Mouse (Mus musculus): ENCODE measurements around the gene Ick.

The Ick gene

GRCm38 (mm10) chr9:78104973-78105372 lies 4.0 kb upstream of the Ick start:
- DNase-seq (ENCODE audit: low spot score in 2 of 2) = peak in 1 of 2 experiments; percentile 50

DNA sequence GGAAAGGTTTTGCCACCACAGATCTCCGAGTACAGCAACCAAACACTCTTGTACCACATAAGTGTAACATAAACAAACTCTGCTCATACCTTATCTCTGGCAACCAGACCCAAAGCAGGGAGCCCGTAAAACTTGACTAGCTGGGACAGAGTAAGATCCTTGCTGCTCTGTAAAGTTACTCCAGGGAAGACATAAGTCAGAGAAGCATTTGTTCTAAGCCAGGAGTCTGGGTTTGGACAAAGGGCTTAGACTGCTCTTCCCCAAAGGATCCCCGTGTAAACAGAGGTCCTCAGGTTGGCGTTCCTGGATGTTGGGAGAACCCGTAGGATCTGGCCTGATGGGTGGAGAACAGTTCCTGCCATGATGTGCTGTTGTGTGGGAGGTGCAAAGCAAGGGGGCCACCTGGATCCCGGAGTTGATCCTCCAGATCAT lies 3.5 kb upstream of the Ick start:
- peak; percentile 53 to 54 for DNase-seq (ENCODE audit: low spot score in 2 of 2)

- DNase-seq (ENCODE audit: low spot score in 2 of 2) = peak; percentile 36 to 47
Observed at GRCm38 (mm10) chr9:78106821-78107220, 2.2 kb upstream of the Ick start.

GRCm38 (mm10) chr9:78107582-78107911 lies 1.4 kb upstream of the Ick start:
- DNase-seq (ENCODE audit: low spot score in 2 of 2) = no peak

- DNase-seq (ENCODE audit: low spot score in 2 of 2) = peak; percentile 87
Observed at GRCm38 (mm10) chr9:78107912-78108795, 838 bp upstream of the Ick start.

GRCm38 (mm10) chr9:78109656-78110055 lies 664 bp downstream of the Ick start:
- DNase-seq (ENCODE audit: low spot score in 2 of 2) = no peak

DNA sequence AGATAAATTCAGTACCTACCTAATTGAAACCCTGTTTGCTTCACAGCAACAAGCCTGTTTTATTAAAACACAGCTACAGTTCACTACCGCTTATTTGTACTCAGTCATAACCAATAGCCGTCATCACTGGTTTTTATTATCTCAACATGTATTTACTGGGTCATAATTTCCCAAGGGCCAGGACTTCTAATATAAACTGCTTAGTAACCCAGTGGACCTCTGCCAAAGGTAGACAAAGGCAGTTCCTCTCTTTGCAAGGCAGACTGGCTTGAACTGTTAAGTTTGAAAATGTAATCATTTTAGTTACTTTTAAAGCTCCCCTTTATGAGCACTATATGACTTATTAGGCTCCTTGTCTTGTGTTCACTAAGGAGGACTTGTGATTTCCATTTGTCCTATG lies 2.5 kb downstream of the Ick start:
- no peak for DNase-seq (ENCODE audit: low spot score in 2 of 2)

DNA sequence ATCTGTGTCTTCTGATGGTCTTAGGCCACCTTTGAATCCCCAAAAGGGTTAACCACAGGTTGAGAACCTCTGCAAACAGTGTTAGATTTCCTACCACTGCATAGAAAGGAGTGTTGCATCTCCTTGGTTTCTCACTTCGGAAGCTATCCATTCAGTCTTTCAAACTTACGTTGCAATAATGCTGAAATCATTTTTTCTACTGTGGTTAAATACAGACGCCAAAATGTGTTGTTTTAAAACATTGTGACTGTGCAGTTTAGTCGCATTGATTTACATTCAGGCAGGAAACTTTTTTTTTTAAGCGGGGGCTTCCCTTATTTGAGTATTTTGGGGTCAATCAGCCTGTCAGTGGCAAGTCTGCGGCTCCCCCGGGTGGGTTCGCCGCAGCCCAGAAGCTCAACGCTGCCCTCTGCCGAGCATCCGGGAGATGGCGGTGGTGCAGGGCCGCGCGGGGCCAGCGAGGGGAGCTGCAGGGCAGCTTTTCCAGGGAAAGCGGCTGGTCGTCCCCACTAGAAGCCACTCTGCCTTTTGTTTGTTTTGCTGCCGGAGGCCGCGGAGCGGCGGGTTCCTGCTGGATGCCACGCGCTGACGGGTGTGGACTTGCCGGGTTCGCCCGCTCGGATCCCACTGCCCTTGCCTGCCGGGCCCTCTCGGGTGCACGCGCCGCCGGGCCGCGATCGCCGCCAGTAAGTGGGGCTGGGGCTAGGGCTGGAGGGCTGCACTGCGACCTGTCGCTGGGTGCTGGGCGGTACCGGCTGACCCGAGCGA lies 4.0 kb downstream of the Ick start:
- DNase-seq (ENCODE audit: low spot score in 2 of 2) = peak; percentile 94 to 95

- DNase-seq (ENCODE audit: low spot score in 2 of 2) = no peak
Observed at GRCm38 (mm10) chr9:78113538-78113885, 4.5 kb downstream of the Ick start.

DNA sequence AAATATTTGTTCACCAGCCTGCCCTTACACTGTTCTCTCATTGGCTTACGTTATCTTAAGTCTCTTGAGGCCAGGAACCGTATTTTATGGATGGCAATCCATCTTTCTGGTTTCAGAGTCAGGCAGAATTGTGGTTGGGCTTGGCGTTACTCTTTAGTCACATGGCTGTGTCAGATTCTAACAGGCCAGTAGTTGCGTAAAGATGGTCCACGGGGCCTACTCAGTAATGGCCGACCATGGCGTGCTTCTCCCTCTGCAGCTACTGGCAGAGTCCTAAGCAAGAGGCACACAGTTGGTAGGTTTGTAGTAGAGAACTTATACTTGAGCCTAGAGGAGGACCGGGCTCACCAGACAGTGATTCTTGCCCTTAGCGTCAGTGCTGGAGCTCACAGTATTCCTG lies 6.8 kb downstream of the Ick start:
- no peak for DNase-seq (ENCODE audit: low spot score in 2 of 2)

DNA sequence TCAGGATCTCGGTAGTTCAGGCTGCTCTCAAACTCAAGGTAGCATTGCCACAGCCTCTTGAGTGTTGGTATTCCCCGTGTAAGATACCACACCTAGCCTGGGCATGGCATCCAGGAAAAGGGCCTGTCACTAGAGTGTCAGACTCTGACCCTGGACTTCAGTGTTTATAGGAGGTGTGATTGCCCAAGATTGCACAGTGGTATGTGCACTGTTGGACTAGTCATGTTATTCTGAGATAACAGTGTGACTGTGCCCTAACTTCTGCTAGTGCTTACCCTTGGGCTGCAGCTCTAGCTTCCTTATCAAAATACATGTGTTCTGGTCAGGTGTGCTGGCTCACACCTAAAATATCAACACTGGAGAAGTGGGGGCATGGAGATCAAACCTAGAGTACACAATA lies 8.7 kb downstream of the Ick start:
- DNase-seq (ENCODE audit: low spot score in 2 of 2) = no peak

DNA sequence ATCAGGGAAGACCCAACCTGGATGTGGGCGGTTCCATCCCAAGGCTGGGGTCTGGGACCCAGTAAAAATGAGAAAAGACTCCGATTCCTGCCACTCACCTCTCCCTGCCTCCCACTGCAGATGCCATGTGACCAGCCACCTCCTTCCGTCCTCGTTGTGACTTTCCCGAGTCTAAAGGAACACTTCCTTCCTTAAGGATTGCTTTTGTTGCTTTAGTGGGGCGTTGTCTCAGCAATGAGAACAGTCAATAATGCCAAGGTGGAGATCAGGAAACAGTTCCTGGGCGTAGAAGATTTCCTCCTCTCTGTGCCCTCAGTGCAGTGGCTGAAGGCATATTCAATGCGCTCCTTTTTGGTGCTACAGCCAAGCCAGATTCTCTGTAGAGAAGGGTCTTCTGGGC lies 12.4 kb downstream of the Ick start:
- DNase-seq (ENCODE audit: low spot score in 2 of 2) = no peak

GRCm38 (mm10) chr9:78121985-78122384 lies 13.0 kb downstream of the Ick start:
- DNase-seq (ENCODE audit: low spot score in 2 of 2) = no peak

- DNase-seq (ENCODE audit: low spot score in 2 of 2) = no peak
Observed at GRCm38 (mm10) chr9:78122939-78123712, 14.1 kb downstream of the Ick start.

DNA sequence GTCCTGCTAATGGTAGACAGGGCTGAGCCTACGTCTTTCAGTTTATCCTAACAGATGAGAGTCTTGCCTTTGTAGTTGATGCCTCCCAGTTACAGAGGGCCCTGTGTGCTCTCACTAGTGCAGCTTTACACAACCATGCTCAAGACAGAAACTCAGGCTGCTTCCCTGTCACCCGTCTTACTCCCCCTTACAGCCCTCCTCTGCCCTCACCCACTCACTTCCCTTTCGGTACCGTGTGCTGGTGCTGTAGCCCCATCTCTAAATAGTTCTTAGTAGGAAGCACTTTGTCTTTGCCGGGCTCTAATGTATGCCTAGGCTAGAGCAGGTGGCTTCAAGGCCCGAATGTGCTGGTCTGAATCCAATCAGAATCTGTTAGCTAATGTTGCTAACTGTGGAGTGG lies 15.3 kb downstream of the Ick start:
- no peak for DNase-seq (ENCODE audit: low spot score in 2 of 2)

DNA sequence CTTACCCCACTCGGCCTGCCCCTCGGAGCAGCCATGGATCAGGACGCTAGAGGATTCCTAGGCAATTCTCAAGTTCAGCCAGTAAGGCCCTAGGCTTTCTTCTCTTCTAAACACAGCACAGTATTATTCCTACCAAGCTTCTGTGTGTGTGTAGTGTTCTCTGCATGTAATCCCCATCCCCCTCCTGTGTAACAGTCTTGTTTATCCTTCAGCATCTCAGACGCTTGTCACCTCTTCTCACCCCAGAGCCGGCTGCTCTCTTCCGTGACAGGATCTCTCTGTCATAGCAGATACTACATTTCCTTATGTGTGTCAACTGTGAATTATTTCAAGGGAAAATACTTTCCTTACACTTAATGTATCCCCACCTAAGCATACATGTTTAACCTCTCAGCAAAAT lies 17.0 kb downstream of the Ick start:
- DNase-seq (ENCODE audit: low spot score in 2 of 2) = no peak

DNA sequence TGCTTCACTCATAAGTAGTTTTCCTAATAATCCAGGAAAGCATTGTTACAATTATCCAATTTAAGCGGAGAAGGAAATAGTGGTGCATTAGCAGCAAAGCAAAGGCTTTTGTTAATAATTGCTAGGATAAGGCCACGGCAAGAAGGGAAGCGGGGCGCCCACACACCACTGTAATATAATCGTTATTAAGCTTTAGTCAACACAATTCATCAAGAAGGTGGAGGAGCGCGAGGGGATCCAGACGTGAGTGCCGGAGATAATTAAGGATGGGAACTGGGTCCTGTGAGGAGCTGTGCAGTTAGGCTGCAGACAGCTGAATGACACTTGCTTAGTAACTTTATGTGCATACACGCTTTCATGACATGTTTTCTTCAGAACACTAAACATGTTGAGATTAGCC lies 17.7 kb downstream of the Ick start:
- no peak for DNase-seq (ENCODE audit: low spot score in 2 of 2)

- DNase-seq (ENCODE audit: low spot score in 2 of 2) = no peak
Observed at GRCm38 (mm10) chr9:78135658-78136057, 26.7 kb downstream of the Ick start.

DNA sequence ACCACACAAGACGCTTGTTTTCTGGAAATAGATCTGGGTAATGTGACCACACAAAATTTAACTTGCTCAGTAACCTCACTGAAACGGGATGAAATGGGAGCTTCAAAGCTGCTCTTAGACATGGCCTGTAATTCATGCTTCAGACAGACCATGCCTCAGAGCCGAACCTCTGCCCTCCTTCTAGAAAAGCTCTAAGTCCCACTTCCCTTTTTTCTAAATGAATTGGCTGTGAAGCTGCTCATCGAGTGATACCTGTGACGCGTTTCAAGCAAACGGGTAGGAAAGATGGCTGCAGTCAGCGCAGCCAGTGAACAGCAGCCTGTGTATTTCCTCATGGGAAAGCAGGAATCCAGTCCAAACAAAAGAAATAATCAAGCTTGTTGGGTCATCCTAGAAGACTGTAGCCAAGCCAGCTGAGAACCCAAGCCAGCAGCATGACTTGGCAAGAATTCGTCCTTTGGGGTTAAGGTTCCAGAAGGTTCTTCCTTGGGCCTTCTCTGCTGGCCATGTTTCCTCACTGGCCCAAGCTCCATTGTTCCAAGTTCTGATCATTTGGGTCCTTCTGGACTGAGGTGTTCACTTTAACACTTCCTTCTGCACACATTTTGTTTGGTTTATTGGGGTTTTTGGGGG lies 29.2 kb downstream of the Ick start:
- no peak for DNase-seq (ENCODE audit: low spot score in 2 of 2)

GRCm38 (mm10) chr9:78139463-78139862 lies 30.5 kb downstream of the Ick start:
- no peak for DNase-seq (ENCODE audit: low spot score in 2 of 2)

DNA sequence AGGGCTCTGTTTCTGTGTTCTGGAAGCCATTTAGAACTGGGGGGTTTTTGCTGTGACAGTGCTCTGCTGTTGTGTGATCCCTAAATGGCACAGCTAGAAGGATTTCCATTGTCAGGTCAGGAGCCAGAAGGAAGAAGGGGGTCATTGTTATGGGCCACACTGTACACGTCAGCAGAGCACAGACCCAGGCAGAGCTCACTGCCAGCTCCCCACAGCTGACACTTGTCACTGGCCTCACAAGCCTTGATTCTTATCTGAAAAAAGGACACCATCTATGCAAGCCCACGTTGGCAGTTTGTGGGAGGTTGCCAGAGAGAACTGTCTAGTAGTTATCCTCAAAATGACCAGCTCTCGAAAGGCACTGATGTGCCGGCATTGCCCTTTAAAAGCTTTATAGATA lies 37.1 kb downstream of the Ick start:
- no peak for DNase-seq (ENCODE audit: low spot score in 2 of 2)

GRCm38 (mm10) chr9:78146627-78147026 lies 37.6 kb downstream of the Ick start:
- DNase-seq (ENCODE audit: low spot score in 2 of 2) = no peak
